Mouse (Mus musculus): ENCODE results near the gene Gigyf2. TPM values are rescaled to one million over a fixed set of nuclear protein-coding genes. Genes with fewer than 3 reads are reported as not detected.

Gene Gigyf2
- total and polyA plus RNA-seq, 3 experiments, result 26.7 to 139 (median 93.3) TPM

DNA sequence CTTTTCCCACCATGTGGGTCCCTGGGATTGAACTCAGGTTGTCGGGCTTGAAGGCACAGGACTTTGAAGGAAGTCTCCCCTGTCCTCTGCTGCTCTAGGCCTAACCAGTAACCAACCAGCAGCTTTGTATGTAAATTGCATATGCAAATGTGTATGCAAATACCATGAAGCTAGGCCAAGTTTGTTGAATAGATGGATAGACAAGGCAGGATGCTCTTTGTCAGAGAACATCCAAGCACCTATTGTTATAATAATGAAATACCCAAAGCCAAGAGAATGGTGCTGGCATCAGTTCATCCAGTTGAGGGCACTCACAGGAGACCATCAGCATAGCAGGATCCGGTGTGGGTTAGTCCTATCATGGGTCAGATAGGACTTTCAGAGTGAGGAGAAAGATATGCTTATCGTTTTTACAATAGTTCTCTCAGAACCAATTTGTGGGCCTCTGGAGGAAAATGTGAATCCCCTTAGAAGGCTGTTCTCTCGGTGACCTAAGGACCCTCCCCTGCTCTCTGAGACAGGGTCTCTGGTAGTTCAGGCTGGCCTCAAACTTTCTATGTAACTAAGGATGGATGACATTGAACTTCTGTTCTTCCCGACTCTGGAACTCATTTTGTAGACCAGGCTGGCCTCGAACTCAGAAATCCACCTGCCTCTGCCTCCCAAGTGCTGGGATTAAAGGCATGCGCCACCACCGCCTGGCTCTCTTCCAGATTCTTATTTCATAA is 12.8 kb upstream of the Gigyf2 start:
- TF ChIP-seq GATA2 (IDR thresholded peaks at IDR 0.05; ENCODE audit: borderline replicate concordance, low read depth, low read length) (no peak), POLR2AphosphoS5 (IDR thresholded peaks at IDR 0.05; ENCODE audit: insufficient replicate concordance, low read depth, low read length) (no peak), CTCF (IDR thresholded peaks at IDR 0.05; ENCODE audit: low read depth, low read length) (no peak), TAL1 (conservative IDR thresholded peaks at IDR 0.05; ENCODE audit: low read depth, low read length) (no peak), GATA1 (IDR thresholded peaks at IDR 0.05; ENCODE audit: borderline replicate concordance, low read length) (no peak)
- H3K4me3 ChIP-seq (ENCODE audit: low read depth, low read length), result no peak overlapping the region
- no peak for ATAC-seq (ENCODE audit: extremely low read depth, insufficient number of reproducible peaks, low FRiP score, poor library complexity, severe bottlenecking)
- no peaks in the 10 kb centered on the region for H3K9me3 ChIP-seq (replicated peaks)
- no peaks in the 10 kb centered on the region for H3K4me1 ChIP-seq (ENCODE audit: insufficient read depth, low read depth, low read length)
- no peaks in the 10 kb centered on the region for H3K36me3 ChIP-seq (replicated peaks)
- DNase-seq (ENCODE audit: low spot score), result no peak
- H3K27me3 ChIP-seq (ENCODE audit: insufficient read depth, low read length), result peaks cover 38% of the 10 kb centered on the region

DNA sequence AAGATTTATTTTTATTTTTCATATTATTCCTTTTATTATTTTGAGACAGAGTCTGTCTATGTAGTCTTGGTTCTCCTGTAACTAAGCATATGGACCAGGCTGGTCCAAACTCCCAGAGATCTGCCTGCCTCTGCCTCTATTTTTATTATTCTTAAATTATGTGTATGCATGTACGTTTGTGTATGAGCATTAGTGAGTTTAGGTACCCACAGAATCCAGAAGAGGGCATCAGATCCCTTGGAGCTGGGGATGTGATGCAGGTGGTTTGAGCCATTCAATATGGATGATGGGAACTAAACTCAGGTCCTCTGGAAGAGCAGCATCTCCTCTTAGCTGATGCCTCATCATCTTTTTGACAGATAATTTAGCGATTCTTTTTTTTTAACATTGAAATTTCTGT is 11.4 kb upstream of the Gigyf2 start:
- ATAC-seq (ENCODE audit: extremely low read depth, insufficient number of reproducible peaks, low FRiP score, poor library complexity, severe bottlenecking), result no peak
- peaks cover 29% of the 10 kb centered on the region for H3K27me3 ChIP-seq (ENCODE audit: insufficient read depth, low read length)
- no peaks in the 10 kb centered on the region for H3K4me1 ChIP-seq (ENCODE audit: insufficient read depth, low read depth, low read length)
- no peaks in the 10 kb centered on the region for H3K36me3 ChIP-seq (replicated peaks)
- TF ChIP-seq POLR2AphosphoS5 (IDR thresholded peaks at IDR 0.05; ENCODE audit: insufficient replicate concordance, low read depth, low read length), result no peak
- TF ChIP-seq GATA1 (IDR thresholded peaks at IDR 0.05; ENCODE audit: borderline replicate concordance, low read length), result no peak
- TF ChIP-seq TAL1 (conservative IDR thresholded peaks at IDR 0.05; ENCODE audit: low read depth, low read length), result no peak
- no peak for TF ChIP-seq GATA2 (IDR thresholded peaks at IDR 0.05; ENCODE audit: borderline replicate concordance, low read depth, low read length)
- TF ChIP-seq CTCF (IDR thresholded peaks at IDR 0.05; ENCODE audit: low read depth, low read length), result no peak
- DNase-seq (ENCODE audit: low spot score), result no peak
- H3K4me3 ChIP-seq (ENCODE audit: low read depth, low read length), result no peak overlapping the region
- no peaks in the 10 kb centered on the region for H3K9me3 ChIP-seq (replicated peaks)

DNA sequence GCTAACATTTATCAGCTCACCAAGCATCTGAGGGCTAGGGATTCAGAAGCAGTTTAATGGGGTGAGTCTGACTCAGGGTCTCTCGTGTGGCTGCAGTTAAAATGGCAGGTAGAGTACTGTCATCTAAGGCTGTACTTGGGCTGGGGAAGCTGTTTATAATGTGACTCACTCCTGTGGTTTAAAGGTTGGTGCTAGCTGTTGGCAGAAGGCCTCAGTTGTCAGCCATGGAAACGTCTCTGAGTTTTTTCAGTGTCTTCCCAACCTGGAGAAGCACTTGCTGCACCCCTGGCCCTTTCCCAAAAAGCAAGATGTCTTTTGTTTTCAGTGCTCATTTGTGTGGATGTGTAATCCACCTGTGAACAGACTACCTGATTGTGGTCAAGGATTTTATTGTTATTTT is 10.9 kb upstream of the Gigyf2 start:
- TF ChIP-seq TAL1 (conservative IDR thresholded peaks at IDR 0.05; ENCODE audit: low read depth, low read length), result no peak
- ATAC-seq (ENCODE audit: extremely low read depth, insufficient number of reproducible peaks, low FRiP score, poor library complexity, severe bottlenecking) (no peak), DNase-seq (ENCODE audit: low spot score) (no peak)
- Histone ChIP-seq H3K9me3 (replicated peaks) (no peaks in the 10 kb centered on the region), H3K4me3 (ENCODE audit: low read depth, low read length) (no peak overlapping the region), H3K4me1 (ENCODE audit: insufficient read depth, low read depth, low read length) (0 out of 2 replicates have a peak, but pooled peaks cover under 1% of the 10 kb centered on the region), H3K36me3 (replicated peaks) (no peaks in the 10 kb centered on the region), H3K27me3 (ENCODE audit: insufficient read depth, low read length) (peaks cover 27% of the 10 kb centered on the region)

DNA sequence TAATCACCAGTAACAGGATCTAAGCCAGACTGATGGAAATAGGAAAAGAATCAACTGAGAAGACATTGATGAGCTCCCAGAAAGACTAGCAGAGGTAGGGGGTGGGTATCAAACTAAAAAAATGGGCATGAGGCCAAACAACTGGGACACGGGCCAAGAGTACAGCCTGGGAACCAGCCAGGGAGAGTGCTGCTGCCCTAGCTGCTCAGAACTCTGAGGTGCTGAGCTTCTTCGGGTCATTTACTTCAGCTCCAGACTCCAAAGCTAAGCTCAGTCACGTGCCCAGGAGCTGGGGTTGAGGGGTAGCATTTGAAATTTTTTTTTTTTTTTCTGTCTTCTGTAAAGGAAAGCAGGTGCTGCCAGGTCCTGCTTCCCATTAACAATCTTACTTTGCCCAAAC is 10.1 kb upstream of the Gigyf2 start:
- Histone ChIP-seq H3K4me1 (ENCODE audit: insufficient read depth, low read depth, low read length) (peaks cover 4% of the 10 kb centered on the region; the same call in 1 of the 2 replicates), H3K36me3 (replicated peaks) (no peaks in the 10 kb centered on the region), H3K9me3 (replicated peaks) (peaks cover 2% of the 10 kb centered on the region; the same call in 1 of the 2 replicates), H3K4me3 (ENCODE audit: low read depth, low read length) (no peak overlapping the region), H3K27me3 (ENCODE audit: insufficient read depth, low read length) (peaks cover 27% of the 10 kb centered on the region)
- DNase-seq (ENCODE audit: low spot score) (no peak), ATAC-seq (ENCODE audit: extremely low read depth, insufficient number of reproducible peaks, low FRiP score, poor library complexity, severe bottlenecking) (no peak)
- TF ChIP-seq CTCF (IDR thresholded peaks at IDR 0.05; ENCODE audit: low read depth, low read length), result no peak
- TF ChIP-seq TAL1 (conservative IDR thresholded peaks at IDR 0.05; ENCODE audit: low read depth, low read length), result no peak
- TF ChIP-seq GATA1 (IDR thresholded peaks at IDR 0.05; ENCODE audit: borderline replicate concordance, low read length), result no peak
- TF ChIP-seq GATA2 (IDR thresholded peaks at IDR 0.05; ENCODE audit: borderline replicate concordance, low read depth, low read length), result no peak
- no peak for TF ChIP-seq POLR2AphosphoS5 (IDR thresholded peaks at IDR 0.05; ENCODE audit: insufficient replicate concordance, low read depth, low read length)

DNA sequence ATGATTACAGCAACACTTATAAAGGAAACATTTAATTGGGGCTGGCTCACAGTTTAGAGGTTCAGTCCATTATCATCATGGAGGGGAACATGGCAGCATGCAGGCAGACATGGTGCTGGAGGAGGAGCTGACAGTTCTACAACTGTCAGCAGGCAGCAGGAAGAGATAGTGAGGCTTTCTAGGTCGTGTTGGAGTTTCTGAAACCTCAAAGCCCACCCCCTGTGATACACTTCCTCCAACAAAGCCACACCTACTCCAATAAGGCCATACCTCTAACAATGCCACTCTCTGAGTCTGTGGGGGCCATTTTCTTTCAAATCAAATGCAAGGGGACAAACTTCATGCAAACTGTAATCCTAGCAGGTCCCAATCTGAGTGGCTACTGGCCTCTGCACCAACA is 5.7 kb upstream of the Gigyf2 start:
- TF ChIP-seq GATA1 (IDR thresholded peaks at IDR 0.05; ENCODE audit: borderline replicate concordance, low read length) (no peak), GATA2 (IDR thresholded peaks at IDR 0.05; ENCODE audit: borderline replicate concordance, low read depth, low read length) (no peak), TAL1 (conservative IDR thresholded peaks at IDR 0.05; ENCODE audit: low read depth, low read length) (no peak), CTCF (IDR thresholded peaks at IDR 0.05; ENCODE audit: low read depth, low read length) (no peak), POLR2AphosphoS5 (IDR thresholded peaks at IDR 0.05; ENCODE audit: insufficient replicate concordance, low read depth, low read length) (no peak)
- H3K27me3 ChIP-seq (ENCODE audit: insufficient read depth, low read length), result peaks cover 8% of the 10 kb centered on the region; the same call in 1 of the 2 replicates
- no peaks in the 10 kb centered on the region for H3K36me3 ChIP-seq (replicated peaks)
- H3K9me3 ChIP-seq (replicated peaks), result peaks cover 2% of the 10 kb centered on the region; the same call in 1 of the 2 replicates
- no peak overlapping the region for H3K4me3 ChIP-seq (ENCODE audit: low read depth, low read length)
- no peak for ATAC-seq (ENCODE audit: extremely low read depth, insufficient number of reproducible peaks, low FRiP score, poor library complexity, severe bottlenecking)
- H3K4me1 ChIP-seq (ENCODE audit: insufficient read depth, low read depth, low read length), result peaks cover 5% of the 10 kb centered on the region; the same call in 1 of the 2 replicates
- DNase-seq (ENCODE audit: low spot score), result no peak

DNA sequence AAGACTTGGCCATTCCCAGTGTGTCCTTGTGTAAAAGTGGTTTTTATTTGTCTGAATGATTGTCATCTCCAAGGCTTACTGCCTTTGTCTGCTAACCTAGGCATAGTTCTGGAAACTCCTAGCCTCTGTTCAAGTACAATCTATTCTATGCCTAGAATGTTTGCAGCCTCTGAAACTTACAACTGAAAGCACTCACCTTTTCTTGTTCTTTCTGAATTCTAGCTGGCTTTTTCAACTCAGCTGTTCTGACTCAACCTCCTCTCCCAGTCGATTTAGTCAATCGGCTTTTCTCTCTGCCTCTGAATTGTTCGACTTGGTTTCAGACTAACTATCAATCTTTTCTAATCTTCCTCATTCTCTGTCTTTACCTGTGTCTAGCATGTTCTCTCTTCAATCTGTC is 4.0 kb upstream of the Gigyf2 start:
- no peak for ATAC-seq (ENCODE audit: extremely low read depth, insufficient number of reproducible peaks, low FRiP score, poor library complexity, severe bottlenecking)
- Histone ChIP-seq H3K4me3 (ENCODE audit: low read depth, low read length) (no peak overlapping the region), H3K4me1 (ENCODE audit: insufficient read depth, low read depth, low read length) (peaks cover 13% of the 10 kb centered on the region), H3K27me3 (ENCODE audit: insufficient read depth, low read length) (peaks cover 3% of the 10 kb centered on the region; the same call in 1 of the 2 replicates), H3K36me3 (replicated peaks) (no peaks in the 10 kb centered on the region), H3K9me3 (replicated peaks) (peaks cover 2% of the 10 kb centered on the region; the same call in 1 of the 2 replicates)
- TF ChIP-seq TAL1 (conservative IDR thresholded peaks at IDR 0.05; ENCODE audit: low read depth, low read length), result no peak
- no peak for TF ChIP-seq GATA2 (IDR thresholded peaks at IDR 0.05; ENCODE audit: borderline replicate concordance, low read depth, low read length)
- no peak for TF ChIP-seq GATA1 (IDR thresholded peaks at IDR 0.05; ENCODE audit: borderline replicate concordance, low read length)
- no peak for DNase-seq (ENCODE audit: low spot score)
